Comparison of ENCODE assay signal across 8 mouse cellular contexts in genomic region chr13:37482038-37482437, GRCm38 (mm10).
DNase-seq lines count a peak whose midpoint lies in the region; ATAC-seq lines count a peak whose summit lies in the region.

No protein-coding gene starts in this region.

- H3K4me3 ChIP-seq in hindbrain, embryonic 16.5 days (ENCODE audit: low read length): no peak overlapping the region
- H3K4me3 ChIP-seq in hindbrain, embryonic 13.5 days: no peak overlapping the region
- H3K4me3 ChIP-seq in kidney, embryonic 15.5 days (replicated peaks): no peak overlapping the region

- no peaks in the 10 kb centered on the region for H3K27me3 ChIP-seq in hindbrain, embryonic 16.5 days (replicated peaks; ENCODE audit: control insufficient read depth, insufficient read depth, low read length)
- H3K27me3 ChIP-seq in hindbrain, embryonic 13.5 days: no peaks in the 10 kb centered on the region
- no peaks in the 10 kb centered on the region for H3K27me3 ChIP-seq in kidney, embryonic 15.5 days

- 61% methylated on average over 2 of the region's 2 CpGs for WGBS in hindbrain, embryonic 16.5 days
- 48% methylated on average over 2 of the region's 2 CpGs for WGBS in hindbrain, embryonic 13.5 days
- WGBS in kidney, embryonic 15.5 days: 38% methylated on average over 2 of the region's 2 CpGs

- H3K9ac ChIP-seq in hindbrain, embryonic 16.5 days (ENCODE audit: low read depth, low read length): no peak overlapping the region
- H3K9ac ChIP-seq in hindbrain, embryonic 13.5 days: no peak overlapping the region
- no peak overlapping the region for H3K9ac ChIP-seq in kidney, embryonic 15.5 days

- ATAC-seq in hindbrain, embryonic 16.5 days: no peak
- no peak for ATAC-seq in hindbrain, embryonic 13.5 days (ENCODE audit: low FRiP score)
- ATAC-seq in granulocyte monocyte progenitor cell, adult 5-6 weeks (replicated peaks; ENCODE audit: poor library complexity, severe bottlenecking): 0 out of 2 replicates have a peak, but pooled peaks have one; percentile 12
- no peak for ATAC-seq in kidney, embryonic 15.5 days (replicated peaks; ENCODE audit: low FRiP score)

- no peaks in the 10 kb centered on the region for H3K9me3 ChIP-seq in hindbrain, embryonic 16.5 days (ENCODE audit: control insufficient read depth, low read length)
- H3K9me3 ChIP-seq in hindbrain, embryonic 13.5 days: no peaks in the 10 kb centered on the region
- H3K9me3 ChIP-seq in kidney, embryonic 15.5 days (replicated peaks): no peaks in the 10 kb centered on the region

- no peak overlapping the region for H3K4me2 ChIP-seq in hindbrain, embryonic 16.5 days (ENCODE audit: low read length)
- H3K4me2 ChIP-seq in hindbrain, embryonic 13.5 days: no peak overlapping the region
- no peak overlapping the region for H3K4me2 ChIP-seq in kidney, embryonic 15.5 days

- H3K27ac ChIP-seq in hindbrain, embryonic 16.5 days (ENCODE audit: low read depth, low read length): peak overlapping the region; percentile 71
- H3K27ac ChIP-seq in hindbrain, embryonic 13.5 days: no peak overlapping the region; the same call in 1 of the 2 replicates
- H3K27ac ChIP-seq in kidney, embryonic 15.5 days: peak overlapping the region; percentile 91

- peaks cover 19% of the 10 kb centered on the region for H3K4me1 ChIP-seq in hindbrain, embryonic 16.5 days (ENCODE audit: control insufficient read depth, insufficient read depth, low read depth, low read length)
- peaks cover 27% of the 10 kb centered on the region for H3K4me1 ChIP-seq in hindbrain, embryonic 13.5 days (replicated peaks)
- H3K4me1 ChIP-seq in kidney, embryonic 15.5 days: peaks cover 42% of the 10 kb centered on the region

- no peaks in the 10 kb centered on the region for H3K36me3 ChIP-seq in hindbrain, embryonic 16.5 days (ENCODE audit: control insufficient read depth, insufficient read depth, low read length)
- H3K36me3 ChIP-seq in hindbrain, embryonic 13.5 days: no peaks in the 10 kb centered on the region
- no peaks in the 10 kb centered on the region for H3K36me3 ChIP-seq in kidney, embryonic 15.5 days

- peak; percentile 87 for DNase-seq in lung, postnatal 25 days (ENCODE audit: low spot score)
- no peak for DNase-seq in cerebellum, adult 18-20 months
- no peak for DNase-seq in frontal cortex, postnatal 36 days (ENCODE audit: low spot score in 2 of 2)
- DNase-seq in thymus, postnatal 0 days (ENCODE audit: low spot score): no peak
